Mouse (Mus musculus) CD4-positive, CD25-positive, alpha-beta regulatory T cell, adult 4 months (primary cell): Measurements from ENCODE around the gene Erbb2. TPM values are rescaled to one million over a fixed set of nuclear protein-coding genes. Genes with fewer than 3 reads are reported as not detected.
"Not testable (repeated sequence)": the region's sequence is repeated elsewhere in the genome, so short reads cannot be mapped to it uniquely, and the experiment has no call there.

ENCODE experiments used
- ATAC-seq: one replicate; pipeline ENCODE4 v1.8.0; 2017
- polyA plus RNA-seq, 2 experiments: library from polyadenylated mRNA; unstranded; fragments of 100-300 nt; shearing (Covaris generic); gene quantifications; one replicate each; pipeline ENCODE4 v1.2.1; 2017

Gene Erbb2
- polyA plus RNA-seq: under 1 TPM; 0.07 to 0.23 TPM

GRCm38 (mm10) chr11:98412273-98412796 lies at the start of gene Erbb2:
Erbb2 (plus strand) TSS chr11:98412470.
- ATAC-seq: no peak

GRCm38 (mm10) chr11:98363817-98364216 lies 48.5 kb upstream of the Erbb2 start:
- ATAC-seq: no peak

- no peak for ATAC-seq
These were observed 47.9 kb upstream of the Erbb2 start for GRCm38 (mm10) chr11:98364410-98364809.

GRCm38 (mm10) chr11:98366290-98366689 lies 46.0 kb upstream of the Erbb2 start:
- ATAC-seq: no peak

GRCm38 (mm10) chr11:98367171-98367862 lies 45.0 kb upstream of the Erbb2 start:
- no peak for ATAC-seq

GRCm38 (mm10) chr11:98367863-98368186 lies 44.4 kb upstream of the Erbb2 start:
- no peak for ATAC-seq

GRCm38 (mm10) chr11:98369337-98369736 lies 42.9 kb upstream of the Erbb2 start:
- ATAC-seq: no peak

- ATAC-seq: no peak
These were observed 41.7 kb upstream of the Erbb2 start for GRCm38 (mm10) chr11:98370588-98370987.

GRCm38 (mm10) chr11:98371556-98372240 lies 40.6 kb upstream of the Erbb2 start:
- no peak for ATAC-seq

GRCm38 (mm10) chr11:98372406-98372805 lies 39.9 kb upstream of the Erbb2 start:
- no peak for ATAC-seq

- no peak for ATAC-seq
These were observed 39.0 kb upstream of the Erbb2 start for GRCm38 (mm10) chr11:98373244-98373643.

GRCm38 (mm10) chr11:98374266-98374665 lies 38.0 kb upstream of the Erbb2 start:
- ATAC-seq: no peak

GRCm38 (mm10) chr11:98376756-98377155 lies 35.5 kb upstream of the Erbb2 start:
- ATAC-seq: no peak

GRCm38 (mm10) chr11:98377787-98378186 lies 34.5 kb upstream of the Erbb2 start:
- ATAC-seq: no peak

- ATAC-seq: no peak
These were observed 32.9 kb upstream of the Erbb2 start for GRCm38 (mm10) chr11:98379379-98379778.

- no peak for ATAC-seq
These were observed 32.2 kb upstream of the Erbb2 start for GRCm38 (mm10) chr11:98380106-98380505.

GRCm38 (mm10) chr11:98381651-98382050 lies 30.6 kb upstream of the Erbb2 start:
- no peak for ATAC-seq

- not testable (repeated sequence) for ATAC-seq
These were observed 29.9 kb upstream of the Erbb2 start for GRCm38 (mm10) chr11:98382405-98382804.

GRCm38 (mm10) chr11:98383261-98384030 lies 28.8 kb upstream of the Erbb2 start, which contains the start of gene Tcap:
Tcap (plus strand) TSS chr11:98383811.
- no peak for ATAC-seq

GRCm38 (mm10) chr11:98384216-98384615 lies 28.1 kb upstream of the Erbb2 start:
- no peak for ATAC-seq

- ATAC-seq: no peak
These were observed 27.3 kb upstream of the Erbb2 start for GRCm38 (mm10) chr11:98384721-98385637.
